Mouse (Mus musculus) cortical plate, adult 2 months (tissue): Measurements from ENCODE around the gene S100pbp. TPM values are rescaled to one million over a fixed set of nuclear protein-coding genes. Genes with fewer than 3 reads are reported as not detected.

Experiments used
- H3K27ac ChIP-seq: fragments of 200-500 bp; 2 replicates; pipeline ENCODE4 v1.5.1; 2012; ENCODE audit warnings: low read length, control low read depth, inconsistent platforms; ENCODE audit not compliant: insufficient read depth
- H3K4me1 ChIP-seq: fragments of 200-500 bp; 2 replicates; pipeline ENCODE4 v1.6.1; 2011; ENCODE audit warnings: low read length; ENCODE audit not compliant: control insufficient read depth, insufficient read depth
- H3K4me3 ChIP-seq: fragments of 200-500 bp; 2 replicates; pipeline ENCODE4 v1.5.1; 2011; ENCODE audit warnings: mild to moderate bottlenecking, low read length, control low read depth; ENCODE audit not compliant: insufficient read depth
- CTCF ChIP-seq: fragments of 200-500 bp; IDR thresholded peaks from 2 replicates; pipeline ENCODE4 v1.5.1; 2011; ENCODE audit warnings: mild to moderate bottlenecking, control low read depth, low read length; ENCODE audit not compliant: insufficient read depth; ENCODE audit errors: extremely low read depth
- POLR2A ChIP-seq: fragments of 200-500 bp; IDR thresholded peaks from 2 replicates; pipeline ENCODE4 v1.6.1; 2011; ENCODE audit warnings: mild to moderate bottlenecking, low read length, control low read depth; ENCODE audit not compliant: insufficient read depth; ENCODE audit errors: extremely low read depth
- polyA plus RNA-seq: library from polyadenylated mRNA; depleted of rRNA; stranded (reverse); fragments of >200 nt; gene quantifications from 2 replicates; pipeline ENCODE4 v1.2.3, GENCODE M21; 2012

The S100pbp gene
- polyA plus RNA-seq, 1 experiment = 24.3 TPM

GRCm38 (mm10) chr4:129157541-129157940, 32.0 kb downstream of the S100pbp start:
- no peak for TF ChIP-seq POLR2A
- no peak for TF ChIP-seq CTCF
- Histone ChIP-seq H3K27ac (no peak overlapping the region), H3K4me3 (no peak overlapping the region), H3K4me1 (no peaks in the 10 kb centered on the region; the same call in 1 of the 2 replicates)

- TF ChIP-seq POLR2A = no peak
- no peak for TF ChIP-seq CTCF
- peaks cover 1% of the 10 kb centered on the region for H3K4me1 ChIP-seq
- H3K27ac ChIP-seq = no peak overlapping the region
- no peak overlapping the region for H3K4me3 ChIP-seq
These were observed 38.2 kb downstream of the S100pbp start for GRCm38 (mm10) chr4:129151276-129151811.

GRCm38 (mm10) chr4:129149321-129149720, 40.2 kb downstream of the S100pbp start:
- 0 out of 2 replicates have a peak overlapping the region, but pooled peaks have one; percentile 28 for H3K27ac ChIP-seq

GRCm38 (mm10) chr4:129147552-129148103, 41.9 kb downstream of the S100pbp start:
- no peak overlapping the region for H3K4me3 ChIP-seq
- TF ChIP-seq POLR2A = no peak
- TF ChIP-seq CTCF = no peak
- H3K4me1 ChIP-seq = peaks cover 10% of the 10 kb centered on the region
- H3K27ac ChIP-seq = 0 out of 2 replicates have a peak overlapping the region, but pooled peaks have one; percentile 5

More at GRCm38 (mm10) chr4:129149321-129149720, 40.2 kb downstream of the S100pbp start:
- H3K4me3 ChIP-seq = no peak overlapping the region
- TF ChIP-seq CTCF = no peak
- peaks cover 5% of the 10 kb centered on the region for H3K4me1 ChIP-seq

- Histone ChIP-seq H3K27ac (no peak overlapping the region), H3K4me3 (no peak overlapping the region), H3K4me1 (peaks cover 13% of the 10 kb centered on the region)
- TF ChIP-seq CTCF = no peak
- TF ChIP-seq POLR2A = no peak
These were observed 43.1 kb downstream of the S100pbp start for GRCm38 (mm10) chr4:129146392-129146791.

GRCm38 (mm10) chr4:129145943-129146342, 43.6 kb downstream of the S100pbp start:
- no peak overlapping the region for H3K27ac ChIP-seq
- H3K4me1 ChIP-seq = peaks cover 14% of the 10 kb centered on the region
- TF ChIP-seq POLR2A (no peak), CTCF (no peak)
- H3K4me3 ChIP-seq = no peak overlapping the region

- H3K4me1 ChIP-seq = peaks cover 14% of the 10 kb centered on the region
- H3K4me3 ChIP-seq = no peak overlapping the region
- TF ChIP-seq CTCF (no peak), POLR2A (no peak)
- H3K27ac ChIP-seq = peak overlapping the region; percentile 1; the same call in 1 of the 2 replicates
These were observed 44.1 kb downstream of the S100pbp start for GRCm38 (mm10) chr4:129145411-129145810.

GRCm38 (mm10) chr4:129144401-129145367, 44.8 kb downstream of the S100pbp start:
- TF ChIP-seq POLR2A = no peak; the same call in 1 of the 2 replicates
- no peak for TF ChIP-seq CTCF
- Histone ChIP-seq H3K27ac (peak overlapping the region; percentile 25), H3K4me3 (no peak overlapping the region), H3K4me1 (peaks cover 14% of the 10 kb centered on the region)

- H3K4me1 ChIP-seq = peaks cover 12% of the 10 kb centered on the region
- no peak overlapping the region for H3K27ac ChIP-seq
- H3K4me3 ChIP-seq = no peak overlapping the region
- TF ChIP-seq CTCF (no peak), POLR2A (no peak)
These were observed 46.0 kb downstream of the S100pbp start for GRCm38 (mm10) chr4:129143509-129143908.
